Mouse (Mus musculus): ENCODE measurements around the gene St6galnac6.

DNA sequence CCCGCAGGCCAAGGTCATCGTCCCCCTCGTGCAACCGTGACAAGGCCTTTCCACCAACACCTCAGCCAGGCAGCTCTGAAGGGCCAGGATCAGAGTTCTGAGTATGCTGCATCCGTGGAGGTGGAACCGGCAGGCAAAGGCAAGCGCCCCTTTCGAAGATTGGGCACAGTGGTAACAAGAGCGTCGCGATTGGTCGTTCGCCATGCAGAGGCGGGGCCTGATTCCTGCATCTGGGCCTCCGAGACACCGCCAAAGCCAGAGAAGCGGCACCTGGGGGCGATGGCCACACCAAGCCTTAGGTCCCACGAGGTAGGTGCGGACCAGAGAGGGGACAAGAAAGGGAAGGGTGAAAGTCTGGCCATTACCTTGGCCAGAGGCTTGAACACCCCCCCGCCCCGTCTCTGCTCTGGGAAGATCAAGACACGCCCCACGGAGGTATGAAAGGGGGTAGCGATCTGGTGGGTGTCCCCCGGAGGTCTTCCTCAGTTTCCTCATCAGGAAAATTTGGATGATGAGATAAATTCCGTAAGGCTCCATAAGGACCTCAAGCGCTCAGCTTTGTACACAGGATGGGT, 23.8 kb upstream of the St6galnac6 start, which contains the start of gene 9430097D07Rik:
- TF ChIP-seq GATA1 (IDR thresholded peaks at IDR 0.05; ENCODE audit: low read length) (no peak), TAL1 (IDR thresholded peaks at IDR 0.05; ENCODE audit: low read length) (no peak)

Measured in erythroblast, embryonic 14.5 days (primary cell).